Mouse (Mus musculus) megakaryocyte, embryonic 14.5 days (primary cell): ENCODE results near the gene Camkk1.

Experiments used
- FLI1 ChIP-seq: IDR thresholded peaks from 2 replicates; pipeline ENCODE4 v1.6.1; 2012; ENCODE audit warnings: low read length, inconsistent platforms, mixed read lengths
- GATA1 ChIP-seq: IDR thresholded peaks from 3 replicates; pipeline ENCODE4 v1.6.1; 2012; ENCODE audit warnings: mixed read lengths, low read length, inconsistent platforms, borderline replicate concordance

- TF ChIP-seq GATA1: no peak
- TF ChIP-seq FLI1: no peak
Observed at GRCm38 (mm10) chr11:73007113-73007512, 11.7 kb upstream of the Camkk1 start.
